Mouse (Mus musculus) forebrain, embryonic 11.5 days (tissue): ENCODE data around the gene Gal. TPM values are rescaled to one million over a fixed set of nuclear protein-coding genes. Genes with fewer than 3 reads are reported as not detected.

ENCODE experiments used
- ATAC-seq: fragments of 200-750 bp; cut with Nextera tagmentation; replicated peaks from 2 replicates; pipeline ENCODE4 v1.8.0; 2017; ENCODE audit warnings: moderate TSS enrichment; ENCODE audit not compliant: low FRiP score
- DNase-seq: peaks from one replicate; pipeline ENCODE4 v3.0.0-alpha.2; 2017; ENCODE audit warnings: low spot score
- H3K27ac ChIP-seq: fragments of 300-500 bp; sonication (generic); 2 replicates; pipeline ENCODE4 v1.5.1; 2014; ENCODE audit warnings: low read depth, low read length
- H3K27me3 ChIP-seq: fragments of 300-500 bp; sonication (generic); 2 replicates; pipeline ENCODE4 v1.6.1; 2014; ENCODE audit warnings: mild to moderate bottlenecking, low read length, mixed read lengths; ENCODE audit not compliant: control insufficient read depth, insufficient read depth
- H3K36me3 ChIP-seq: fragments of 300-500 bp; sonication (generic); 2 replicates; pipeline ENCODE4 v1.6.1; 2014; ENCODE audit warnings: mild to moderate bottlenecking, low read length, moderate library complexity, mixed read lengths; ENCODE audit not compliant: control insufficient read depth, insufficient read depth
- H3K4me1 ChIP-seq: fragments of 300-500 bp; sonication (generic); replicated peaks from 2 replicates; pipeline ENCODE4 v1.6.1; 2014; ENCODE audit warnings: low read length, mixed read lengths; ENCODE audit not compliant: control insufficient read depth, insufficient read depth
- H3K4me2 ChIP-seq: fragments of 300-500 bp; sonication (generic); 2 replicates; pipeline ENCODE4 v1.6.1; 2014; ENCODE audit warnings: low read depth, mild to moderate bottlenecking, low read length, moderate library complexity, mixed read lengths; ENCODE audit not compliant: severe bottlenecking
- H3K4me3 ChIP-seq: fragments of 300-500 bp; sonication (generic); 2 replicates; pipeline ENCODE4 v1.5.1; 2014; ENCODE audit warnings: low read depth, low read length
- H3K9ac ChIP-seq: fragments of 300-500 bp; sonication (generic); 2 replicates; pipeline ENCODE4 v1.6.1; 2014; ENCODE audit warnings: low read length
- H3K9me3 ChIP-seq: fragments of 300-500 bp; sonication (generic); 2 replicates; pipeline ENCODE4 v1.6.1; 2016; ENCODE audit warnings: low read length, mixed read lengths; ENCODE audit not compliant: control insufficient read depth
- WGBS: fragments of 180-500 bp; shearing (Covaris S2); extraction: QIAGEN DNeasy Blood & Tissue Kit; methylation state at CpG from one replicate; pipeline ENCODE4 v1.1.7; 2014; 5-methylcytosine and 5-hydroxymethylcytosine counted together
- polyA plus RNA-seq: library from polyadenylated mRNA; unstranded; fragments of >200 nt; fragmentation: Nextera tagmentation; extraction: Ambion mirVana; gene quantifications from 2 replicates; pipeline ENCODE4 v1.2.1, GENCODE M21; 2014

The Gal gene
- polyA plus RNA-seq, 1 experiment from 2014 or later: 1.1 TPM

DNA sequence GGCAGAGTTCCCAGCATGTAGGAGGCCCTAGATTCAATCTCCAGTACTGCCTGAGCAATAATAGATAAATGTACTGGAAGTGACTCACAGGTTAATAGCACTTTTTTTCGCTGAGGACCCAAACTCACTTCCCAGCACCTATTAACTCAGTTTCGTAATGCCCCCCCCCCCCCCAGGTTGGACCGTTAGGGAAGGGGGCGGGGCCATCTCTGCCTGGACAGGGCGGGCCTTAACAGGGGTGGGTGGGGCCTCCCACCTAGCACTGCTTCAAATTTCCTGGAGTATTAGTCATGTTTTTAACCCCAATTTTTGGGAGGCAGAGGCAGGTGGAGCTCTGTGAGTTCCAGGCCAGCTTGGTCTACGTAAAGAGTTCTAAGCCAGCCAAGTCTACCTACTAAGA, 26.3 kb downstream of the Gal start:
- Histone ChIP-seq H3K4me1 (peaks cover 2% of the 10 kb centered on the region; the same call in 1 of the 2 replicates), H3K36me3 (no peaks in the 10 kb centered on the region), H3K4me2 (no peak overlapping the region), H3K27ac (no peak overlapping the region), H3K4me3 (no peak overlapping the region), H3K9me3 (no peaks in the 10 kb centered on the region; the same call in 1 of the 2 replicates), H3K27me3 (peaks cover 2% of the 10 kb centered on the region), H3K9ac (no peak overlapping the region)
- no peak; the same call in 1 of the 2 replicates for ATAC-seq
- DNase-seq: no peak
- 69% methylated on average over 6 of the region's 6 CpGs for WGBS

DNA sequence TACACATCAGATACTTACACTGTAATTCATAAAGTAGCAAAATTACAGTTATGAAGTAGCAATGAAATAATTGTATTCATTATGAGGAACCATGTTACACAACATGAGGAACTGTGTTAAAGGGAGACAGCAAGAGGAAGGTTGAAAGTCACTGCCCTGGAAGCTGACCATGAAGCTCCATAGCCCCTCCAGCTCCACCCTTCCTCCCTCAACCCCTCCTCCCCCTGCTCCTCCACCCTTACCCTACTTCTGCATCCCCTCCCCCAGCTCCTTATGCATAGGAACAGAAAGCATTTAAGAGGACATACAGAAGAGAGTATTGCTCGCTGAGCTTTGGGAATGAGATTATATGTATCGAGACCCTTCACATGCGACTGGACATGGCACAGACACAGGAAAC, 35.7 kb downstream of the Gal start:
- Histone ChIP-seq H3K4me1 (no peaks in the 10 kb centered on the region), H3K36me3 (no peaks in the 10 kb centered on the region), H3K4me2 (no peak overlapping the region), H3K4me3 (no peak overlapping the region), H3K27ac (no peak overlapping the region), H3K9ac (no peak overlapping the region), H3K27me3 (no peaks in the 10 kb centered on the region), H3K9me3 (no peaks in the 10 kb centered on the region)
- 91% methylated on average over 3 of the region's 3 CpGs for WGBS
- DNase-seq: no peak
- ATAC-seq: no peak

DNA sequence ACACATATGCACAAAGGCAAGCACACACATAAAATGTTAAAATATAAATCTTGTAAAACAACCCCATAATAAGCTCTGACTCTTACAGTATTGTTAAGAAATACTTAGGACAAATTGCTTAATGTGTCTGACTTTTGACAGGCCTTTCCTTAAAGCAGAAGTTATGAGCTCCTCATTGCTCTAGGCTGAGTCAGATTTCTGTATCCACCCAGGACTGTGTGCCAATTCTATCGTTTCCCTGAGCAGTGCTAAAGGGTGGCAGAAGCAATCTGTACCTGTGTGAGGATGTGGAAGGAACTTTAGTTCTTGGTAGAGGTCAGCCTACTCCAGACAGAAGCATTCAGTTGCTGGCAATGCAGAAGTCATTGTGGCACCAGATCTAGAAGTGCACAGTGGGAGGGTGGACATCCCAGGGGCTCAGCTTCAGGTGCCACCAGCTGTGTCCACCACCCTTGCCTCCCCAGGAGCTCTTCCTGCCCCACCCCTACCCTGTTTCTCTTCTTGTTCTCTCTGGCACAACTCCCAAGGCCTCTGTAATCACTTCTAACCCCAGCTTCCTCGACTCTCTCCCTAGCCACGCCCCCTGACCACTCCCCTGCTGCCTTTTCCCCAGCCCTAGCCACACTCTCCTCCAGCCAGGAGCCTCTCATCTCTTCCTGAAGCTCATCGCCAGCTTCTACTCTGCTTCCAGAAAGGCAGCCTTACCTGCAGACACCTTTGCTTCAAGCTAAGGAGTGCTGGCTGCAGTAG, 37.2 kb downstream of the Gal start:
- no peak overlapping the region for H3K27ac ChIP-seq
- H3K4me1 ChIP-seq: no peaks in the 10 kb centered on the region
- no peaks in the 10 kb centered on the region for H3K36me3 ChIP-seq
- ATAC-seq: no peak
- H3K9ac ChIP-seq: no peak overlapping the region
- H3K4me2 ChIP-seq: no peak overlapping the region
- no peak for DNase-seq
- no peaks in the 10 kb centered on the region for H3K27me3 ChIP-seq
- H3K9me3 ChIP-seq: no peaks in the 10 kb centered on the region
- WGBS: 33% methylated on average over 4 of the region's 4 CpGs
- H3K4me3 ChIP-seq: no peak overlapping the region

DNA sequence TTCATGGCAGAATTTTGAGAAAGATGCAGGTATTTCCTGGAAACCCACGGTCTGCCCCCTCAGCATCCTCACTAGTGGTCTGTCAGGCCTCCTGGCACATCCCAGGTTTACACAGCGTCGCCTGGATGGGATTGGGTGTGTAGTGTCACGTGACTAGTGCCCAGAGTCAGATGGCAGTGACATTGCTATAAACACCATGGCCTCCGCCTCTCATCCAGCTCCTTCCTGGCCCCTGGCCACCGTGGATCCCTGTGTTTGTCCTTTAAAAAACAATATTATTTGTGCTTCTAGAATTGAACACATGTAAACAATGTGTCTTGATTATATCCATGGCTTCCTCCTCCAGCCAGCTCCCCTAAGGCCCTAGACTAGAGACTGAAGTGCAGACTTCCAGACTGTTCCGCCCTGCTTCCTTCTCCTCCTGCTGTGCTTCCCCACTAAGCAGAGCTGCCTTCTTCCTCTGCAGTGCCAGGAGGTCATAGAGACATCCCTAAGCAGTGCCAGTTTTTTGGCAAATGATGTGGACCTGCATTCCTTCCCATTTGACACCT, 38.3 kb downstream of the Gal start:
- Histone ChIP-seq H3K36me3 (no peaks in the 10 kb centered on the region), H3K27ac (no peak overlapping the region), H3K4me3 (no peak overlapping the region), H3K4me1 (no peaks in the 10 kb centered on the region), H3K27me3 (no peaks in the 10 kb centered on the region), H3K9ac (no peak overlapping the region), H3K4me2 (no peak overlapping the region), H3K9me3 (no peaks in the 10 kb centered on the region)
- WGBS: 68% methylated on average over 7 of the region's 7 CpGs
- DNase-seq: no peak
- no peak for ATAC-seq

DNA sequence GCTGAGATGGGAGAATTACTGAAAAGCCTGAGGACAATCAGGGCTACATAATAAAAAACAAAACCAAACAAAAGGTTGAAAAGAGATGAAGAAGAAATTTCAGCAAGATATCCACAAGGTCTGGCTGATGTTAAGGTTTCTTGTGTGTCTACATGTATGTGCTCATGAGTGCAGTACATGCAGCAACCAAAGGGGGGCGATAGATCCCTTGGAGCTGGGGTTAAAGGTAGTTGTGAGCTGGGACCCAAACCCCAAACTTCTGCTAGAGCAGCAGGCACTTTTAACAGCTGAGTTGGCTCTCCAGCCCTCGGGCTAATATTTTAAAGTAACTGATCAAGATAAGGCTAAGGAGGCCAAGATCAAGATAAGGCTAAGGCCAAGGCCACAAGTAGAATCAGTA, 40.3 kb downstream of the Gal start:
- no peaks in the 10 kb centered on the region for H3K36me3 ChIP-seq
- H3K27ac ChIP-seq: no peak overlapping the region
- DNase-seq: no peak
- WGBS: 55% methylated on average over 2 of the region's 2 CpGs
- H3K4me3 ChIP-seq: no peak overlapping the region
- H3K4me1 ChIP-seq: no peaks in the 10 kb centered on the region
- no peak for ATAC-seq
- H3K9ac ChIP-seq: no peak overlapping the region
- H3K27me3 ChIP-seq: no peaks in the 10 kb centered on the region
- no peaks in the 10 kb centered on the region for H3K9me3 ChIP-seq
- H3K4me2 ChIP-seq: no peak overlapping the region

DNA sequence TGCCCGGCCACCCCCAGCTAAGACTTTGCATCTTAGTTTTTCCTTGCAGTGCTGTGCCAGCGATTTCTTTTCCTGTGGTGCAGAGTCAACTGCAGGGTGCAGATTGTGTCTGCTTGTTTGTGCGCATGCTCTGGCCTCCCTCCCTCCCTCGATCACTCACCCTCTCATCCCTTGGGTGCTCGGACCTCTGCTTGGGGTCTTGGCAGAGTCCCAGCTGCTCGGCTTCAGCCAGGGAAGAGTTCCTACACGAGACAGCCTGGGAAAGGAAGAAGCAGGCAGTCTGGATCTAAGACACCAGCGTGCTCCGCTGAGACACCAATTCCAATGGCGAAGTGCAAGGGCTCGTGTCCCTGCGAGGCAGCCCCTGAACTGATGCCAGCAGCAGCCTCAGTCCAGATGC, 41.0 kb downstream of the Gal start:
- 75% methylated on average over 12 of the region's 12 CpGs for WGBS
- no peak for ATAC-seq
- DNase-seq: no peak

DNA sequence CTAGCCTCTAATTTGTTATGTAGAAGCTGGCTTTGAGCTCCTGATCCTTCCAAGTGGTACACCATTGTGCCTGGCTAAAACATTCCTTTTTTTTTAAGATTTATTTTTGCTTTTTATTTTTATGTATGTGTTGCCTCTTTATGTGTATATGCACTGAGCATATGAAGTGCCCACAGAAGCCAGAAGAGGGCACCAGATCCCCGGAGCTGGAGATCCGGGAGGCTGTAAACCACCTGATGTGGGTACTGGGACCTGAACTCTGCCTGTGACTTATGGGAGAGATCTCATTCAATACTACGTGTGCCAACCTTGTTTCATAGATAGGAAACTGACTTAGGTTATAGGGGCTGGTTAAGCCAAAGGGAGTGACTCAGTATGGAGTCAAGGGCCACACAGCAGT, 46.1 kb downstream of the Gal start:
- Histone ChIP-seq H3K4me3 (no peak overlapping the region), H3K4me2 (no peak overlapping the region), H3K27me3 (no peaks in the 10 kb centered on the region), H3K4me1 (no peaks in the 10 kb centered on the region), H3K9ac (no peak overlapping the region), H3K9me3 (no peaks in the 10 kb centered on the region), H3K36me3 (no peaks in the 10 kb centered on the region; the same call in 1 of the 2 replicates), H3K27ac (no peak overlapping the region)
- WGBS: 93% methylated on average over 3 of the region's 3 CpGs
- ATAC-seq (no peak), DNase-seq (no peak)

More for the DNA sequence above, 41.0 kb downstream of the Gal start:
- Histone ChIP-seq H3K4me1 (no peaks in the 10 kb centered on the region), H3K27me3 (no peaks in the 10 kb centered on the region), H3K36me3 (no peaks in the 10 kb centered on the region; the same call in 1 of the 2 replicates), H3K4me3 (no peak overlapping the region), H3K9ac (no peak overlapping the region), H3K9me3 (no peaks in the 10 kb centered on the region), H3K27ac (no peak overlapping the region), H3K4me2 (no peak overlapping the region)

DNA sequence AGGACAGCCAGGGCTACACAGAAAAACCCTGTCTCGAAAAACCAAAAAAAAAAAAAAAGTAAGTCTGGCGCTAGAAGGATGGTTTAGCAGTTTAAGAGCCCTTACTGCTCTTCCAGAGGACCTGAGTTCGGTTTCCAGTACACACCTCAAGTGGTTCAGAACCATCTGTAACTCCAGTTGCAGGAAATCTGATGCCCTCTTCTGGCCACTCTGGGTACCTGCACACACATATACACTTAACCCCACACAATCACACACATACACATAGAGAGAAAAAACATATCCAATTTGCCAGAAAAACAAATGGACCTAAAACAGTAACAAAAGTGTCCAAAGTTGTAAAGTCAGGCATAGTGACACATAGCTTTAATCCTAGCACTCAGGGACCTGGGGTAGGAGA, 49.3 kb downstream of the Gal start:
- H3K36me3 ChIP-seq: no peaks in the 10 kb centered on the region; the same call in 1 of the 2 replicates
- H3K27ac ChIP-seq: no peak overlapping the region
- WGBS: 93% methylated on average over 3 of the region's 3 CpGs
- H3K4me3 ChIP-seq: no peak overlapping the region
- H3K9ac ChIP-seq: no peak overlapping the region
- no peaks in the 10 kb centered on the region for H3K4me1 ChIP-seq
- DNase-seq: no peak
- H3K4me2 ChIP-seq: no peak overlapping the region
- no peaks in the 10 kb centered on the region for H3K9me3 ChIP-seq
- H3K27me3 ChIP-seq: no peaks in the 10 kb centered on the region
- no peak for ATAC-seq

DNA sequence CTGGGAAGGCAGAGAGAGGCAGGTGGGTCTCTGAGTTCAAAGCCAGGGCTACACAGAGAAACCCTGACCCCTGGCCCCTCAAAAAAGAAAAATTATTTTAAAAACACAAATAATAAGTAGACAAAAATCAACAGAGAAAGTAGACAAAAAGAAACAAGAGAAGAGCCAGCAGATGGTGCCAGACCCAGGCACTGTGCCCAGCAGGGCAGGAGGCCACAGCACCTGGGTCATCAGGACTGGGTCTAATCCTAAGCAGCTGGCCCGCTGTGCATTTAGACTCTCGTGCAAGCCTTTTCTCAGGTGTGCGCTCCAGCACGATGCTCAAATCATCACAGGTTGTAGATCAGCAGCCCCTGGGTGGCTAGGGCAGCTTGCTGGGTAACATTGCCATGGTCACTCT, 50.8 kb downstream of the Gal start:
- DNase-seq (no peak), ATAC-seq (no peak)
- no peak overlapping the region for H3K27ac ChIP-seq
- H3K4me1 ChIP-seq: no peaks in the 10 kb centered on the region
- no peaks in the 10 kb centered on the region; the same call in 1 of the 2 replicates for H3K36me3 ChIP-seq
- no peaks in the 10 kb centered on the region; the same call in 1 of the 2 replicates for H3K9me3 ChIP-seq
- no peak overlapping the region for H3K4me2 ChIP-seq
- no peaks in the 10 kb centered on the region for H3K27me3 ChIP-seq
- no peak overlapping the region for H3K4me3 ChIP-seq
- 96% methylated on average over 4 of the region's 4 CpGs for WGBS
- H3K9ac ChIP-seq: no peak overlapping the region
